Mouse (Mus musculus) CH12.LX (cell line): ENCODE results near the gene Ccdc194. TPM values are rescaled to one million over a fixed set of nuclear protein-coding genes. Genes with fewer than 3 reads are reported as not detected.

Experiments used
- DNase-seq: peaks from one replicate; pipeline ENCODE4 v3.0.0-alpha.2; 2013; ENCODE audit errors: extremely low read depth
- H3K27ac ChIP-seq: 2 replicates; pipeline ENCODE4 v1.5.1; 2012; ENCODE audit warnings: low read depth, mild to moderate bottlenecking, control low read depth, moderate library complexity; ENCODE audit not compliant: insufficient read depth
- H3K27me3 ChIP-seq: replicated peaks from 2 replicates; pipeline ENCODE3; 2012; ENCODE audit warnings: inconsistent platforms
- H3K36me3 ChIP-seq, 2 experiments: replicated peaks in 1 of 2; 2 replicates each; pipeline versions ENCODE3 to v1.6.1; 2012; ENCODE audit warnings: inconsistent platforms in 1 of 2, low read length in 1 of 2, mild to moderate bottlenecking in 1 of 2, mixed read lengths in 1 of 2, moderate library complexity in 1 of 2; ENCODE audit not compliant: control insufficient read depth in 1 of 2, insufficient read depth in 1 of 2
- H3K4me1 ChIP-seq, 2 experiments: 2 replicates each; pipeline ENCODE4 v1.6.1; 2012; ENCODE audit warnings: inconsistent platforms in 1 of 2, moderate library complexity in 1 of 2; ENCODE audit not compliant: insufficient read depth in 2 of 2, control insufficient read depth in 1 of 2
- H3K4me2 ChIP-seq: 2 replicates; pipeline ENCODE4 v1.6.1; 2012; ENCODE audit warnings: low read depth, mild to moderate bottlenecking, control low read depth; ENCODE audit not compliant: poor library complexity, insufficient read depth, severe bottlenecking
- H3K4me3 ChIP-seq, 3 experiments: fragments of 150-350 bp in 1 of 3; sonication (generic) in 1 of 3; replicated peaks in 1 of 3; 2 replicates each; pipeline versions ENCODE3 to v1.5.1; 2011 to 2012; ENCODE audit warnings: low read depth in 2 of 3, low read length in 2 of 3, mild to moderate bottlenecking in 2 of 3, moderate library complexity in 2 of 3, control low read depth in 1 of 3, improper control_type of control experiment in 1 of 3, inconsistent platforms in 1 of 3, mixed read lengths in 1 of 3; ENCODE audit not compliant: poor library complexity in 1 of 3
- H3K79me2 ChIP-seq: replicated peaks from 2 replicates; pipeline ENCODE4 v1.6.1; 2012; ENCODE audit warnings: mild to moderate bottlenecking, moderate library complexity; ENCODE audit not compliant: control insufficient read depth, poor library complexity, insufficient read depth, severe bottlenecking; ENCODE audit errors: extremely low read depth
- H3K9ac ChIP-seq: 2 replicates; pipeline ENCODE4 v1.6.1; 2012; ENCODE audit warnings: low read depth, mild to moderate bottlenecking, control low read depth, moderate library complexity; ENCODE audit not compliant: insufficient read depth
- H3K9me3 ChIP-seq: replicated peaks from 2 replicates; pipeline ENCODE3; 2012; ENCODE audit warnings: low read length, inconsistent platforms, mixed read lengths
- E2F4 ChIP-seq: IDR thresholded peaks from 2 replicates; pipeline ENCODE4 v1.6.1; 2011; ENCODE audit warnings: low read depth, low read length, improper control_type of control experiment; ENCODE audit not compliant: insufficient replicate concordance
- ELF1 ChIP-seq: IDR thresholded peaks from 2 replicates; pipeline ENCODE4 v1.6.1; 2014; ENCODE audit warnings: low read depth, mild to moderate bottlenecking, inconsistent platforms, low read length, improper control_type of control experiment
- HCFC1 ChIP-seq: IDR thresholded peaks from 2 replicates; pipeline ENCODE4 v1.6.1; 2012; ENCODE audit warnings: low read depth, mild to moderate bottlenecking, inconsistent platforms, low read length, improper control_type of control experiment
- IRF4 ChIP-seq: IDR thresholded peaks from 2 replicates; pipeline ENCODE4 v1.6.1; 2014; ENCODE audit warnings: low read depth, mild to moderate bottlenecking, inconsistent platforms, low read length, improper control_type of control experiment
- MAZ ChIP-seq: IDR thresholded peaks from 2 replicates; pipeline ENCODE4 v1.6.1; 2012; ENCODE audit warnings: low read depth, mild to moderate bottlenecking, inconsistent platforms, low read length, improper control_type of control experiment, moderate library complexity
- NRF1 ChIP-seq: IDR thresholded peaks from 2 replicates; pipeline ENCODE4 v1.6.1; 2014; ENCODE audit warnings: low read depth, mild to moderate bottlenecking, inconsistent platforms, low read length, improper control_type of control experiment, moderate library complexity
- POLR2A ChIP-seq: IDR thresholded peaks from 2 replicates; pipeline ENCODE4 v1.6.1; 2011; ENCODE audit warnings: low read depth, mild to moderate bottlenecking, improper control_type of control experiment, low read length
- SIN3A ChIP-seq: IDR thresholded peaks from 2 replicates; pipeline ENCODE4 v1.6.1; 2012; ENCODE audit warnings: low read length, improper control_type of control experiment, inconsistent platforms
- TCF12 ChIP-seq: IDR thresholded peaks from 2 replicates; pipeline ENCODE4 v1.6.1; 2014; ENCODE audit warnings: low read depth, mild to moderate bottlenecking, inconsistent platforms, low read length, improper control_type of control experiment
- UBTF ChIP-seq: IDR thresholded peaks from 2 replicates; pipeline ENCODE4 v1.6.1; 2012; ENCODE audit warnings: low read depth, mild to moderate bottlenecking, inconsistent platforms, low read length, improper control_type of control experiment, moderate library complexity
- dilution Hi-C: fragments of 300-500 bp; cut with MboI; formaldehyde crosslinking; loops from 2 replicates; pipeline ENCODE4 v1.14.3; 2020; ENCODE audit warnings: low sequenced_read_pairs; ENCODE audit not compliant: extremely low pct_unique_long_range_greater_than_20kb, extremely low pct_ligation_motif_present
- in situ Hi-C: fragments of 300-500 bp; cut with MboI; formaldehyde crosslinking; loops from 3 replicates; pipeline ENCODE4 v1.14.3; 2019; ENCODE audit warnings: low sequenced_read_pairs, low pct_ligation_motif_present, low pct_unique_long_range_greater_than_20kb, mixed read lengths
- polyA plus RNA-seq: library from polyadenylated mRNA; unstranded; fragments of >175 nt; gene quantifications from 2 replicates; pipeline ENCODE4 v1.2.1, GENCODE M21; 2012; ENCODE audit warnings: low read depth; ENCODE audit not compliant: insufficient read length
- total RNA-seq, 2 experiments: library from RNA; depleted of rRNA; stranded (reverse); fragments of 300-350 nt in 1 of 2; fragments of >200 nt in 1 of 2; gene quantifications; 2 replicates each; pipeline ENCODE4 v1.2.3; 2012 to 2014

The Ccdc194 gene
- total and polyA plus RNA-seq, 3 experiments, result not detected

GRCm38 (mm10) chr8:71486136-71486529, 39.4 kb downstream of the Ccdc194 start:
- no peak; the same call in 1 of the 2 replicates for TF ChIP-seq SIN3A
- TF ChIP-seq, all 38 proteins: peak for 0
- dilution Hi-C loops, result no loop called here
- no peak overlapping the region for H3K27ac ChIP-seq

GRCm38 (mm10) chr8:71485142-71486135, 40.1 kb downstream of the Ccdc194 start, which contains the start of gene Ano8:
Ano8 (minus strand) TSS chr8:71485963.
- Histone ChIP-seq H3K9me3 (no peaks in the 10 kb centered on the region), H3K79me2 (peaks cover 12% of the 10 kb centered on the region; the same call in 1 of the 2 replicates), H3K9ac (peak within 1 kb of the TSS; percentile 67), H3K27me3 (no peaks in the 10 kb centered on the region), H3K4me1 (peaks cover 13 to 35% of the 10 kb centered on the region in 2 experiments), H3K36me3 (peaks cover 4 to 19% of the 10 kb centered on the region in 2 experiments), H3K27ac (no peak within 1 kb of the TSS), H3K4me3 (peak within 1 kb of the TSS; percentile 42 to 65 (median 56)), H3K4me2 (peak within 1 kb of the TSS; percentile 58)
- DNase-seq, result peak; percentile 82
- dilution Hi-C loops, result no loop called here
- in situ Hi-C loops, result loop anchor here (5.0 kb wide), 1 partner anchor 37 kb away; no protein-coding TSS in a partner anchor
- TF ChIP-seq SIN3A (peak; percentile 86), E2F4 (no peak), NRF1 (peak; percentile 51), HCFC1 (peak; percentile 63), ELF1 (peak; percentile 64), POLR2A (peak; percentile 29; the same call in 1 of the 2 replicates), IRF4 (peak; percentile 51), UBTF (no peak), MAZ (peak; percentile 92), TCF12 (peak; percentile 39; the same call in 1 of the 2 replicates)

More at GRCm38 (mm10) chr8:71486136-71486529, 39.4 kb downstream of the Ccdc194 start:
- no peaks in the 10 kb centered on the region for H3K27me3 ChIP-seq
- H3K9ac ChIP-seq, result no peak overlapping the region; the same call in 1 of the 2 replicates
- 0 out of 2 replicates have a peak overlapping the region, but pooled peaks have one; percentile 58 for H3K4me2 ChIP-seq
- DNase-seq, result no peak
- peaks cover 13 to 35% of the 10 kb centered on the region in 2 experiments for H3K4me1 ChIP-seq
- in situ Hi-C loops, result loop anchor here (5.0 kb wide), 1 partner anchor 36 kb away; no protein-coding TSS in a partner anchor
- H3K4me3 ChIP-seq, result peak overlapping the region in 2 of 3 experiments; percentile 24 to 39
- peaks cover 12% of the 10 kb centered on the region; the same call in 1 of the 2 replicates for H3K79me2 ChIP-seq
- H3K36me3 ChIP-seq, result peaks cover 9 to 20% of the 10 kb centered on the region in 2 experiments
- H3K9me3 ChIP-seq, result no peaks in the 10 kb centered on the region
